Mouse (Mus musculus): ENCODE measurements at regions not wholly inside any gene's neighbourhood (a gene's known extent, or its start where the extent isn't known, plus 50 kb on each side); places are given as distances from the start of the nearest gene placed in this dataset.

DNA sequence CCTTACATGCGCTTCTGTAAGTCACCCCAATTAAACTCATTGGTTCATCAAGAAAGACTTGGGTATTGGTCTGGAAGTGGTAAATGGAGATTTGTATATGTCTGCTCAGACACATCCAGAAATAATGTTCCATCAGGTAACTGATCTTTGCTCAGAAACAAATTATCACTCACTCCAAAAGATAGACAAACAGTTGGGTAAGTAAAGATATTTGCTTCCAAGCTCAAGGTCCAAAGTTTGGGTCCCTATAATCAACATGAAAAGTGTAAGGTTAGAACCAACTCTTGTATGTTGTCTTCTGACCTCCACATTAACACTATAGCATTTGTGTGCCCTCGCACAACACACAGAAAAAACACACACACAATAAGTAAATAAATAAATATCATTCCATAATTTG is 232.0 kb downstream of the Rnf144a start:
- no peak overlapping the region for H3K4me3 ChIP-seq
- H3K27ac ChIP-seq, result no peak overlapping the region
- TF ChIP-seq CTCF (IDR thresholded peaks at IDR 0.05), result no peak
- intact Hi-C loops (cut with DNase I), result no loop called here
- DNase-seq, result no peak

DNA sequence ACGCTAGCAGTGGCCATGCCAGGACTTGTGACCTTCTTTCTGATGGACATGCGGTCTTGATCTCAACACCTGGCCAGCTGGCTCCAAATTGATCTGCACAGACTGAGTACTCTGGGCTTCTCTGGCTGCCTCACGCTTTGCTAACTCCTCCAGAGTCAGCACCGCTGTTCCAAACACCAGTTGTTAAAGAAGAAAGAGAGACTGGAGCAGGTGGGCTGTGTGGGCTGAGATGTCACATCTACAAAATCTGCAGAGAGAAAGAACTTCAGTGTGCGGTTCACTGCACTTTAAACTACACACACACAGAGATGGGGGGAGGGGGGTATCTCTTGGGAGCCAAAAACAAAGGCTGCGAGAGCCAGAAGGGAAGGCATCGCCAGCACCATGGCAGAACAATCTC is 234.2 kb downstream of the Rnf144a start:
- no peak overlapping the region for H3K4me3 ChIP-seq
- H3K27ac ChIP-seq, result no peak overlapping the region
- intact Hi-C loops (cut with DNase I), result no loop called here
- DNase-seq, result no peak
- TF ChIP-seq CTCF (IDR thresholded peaks at IDR 0.05), result no peak

DNA sequence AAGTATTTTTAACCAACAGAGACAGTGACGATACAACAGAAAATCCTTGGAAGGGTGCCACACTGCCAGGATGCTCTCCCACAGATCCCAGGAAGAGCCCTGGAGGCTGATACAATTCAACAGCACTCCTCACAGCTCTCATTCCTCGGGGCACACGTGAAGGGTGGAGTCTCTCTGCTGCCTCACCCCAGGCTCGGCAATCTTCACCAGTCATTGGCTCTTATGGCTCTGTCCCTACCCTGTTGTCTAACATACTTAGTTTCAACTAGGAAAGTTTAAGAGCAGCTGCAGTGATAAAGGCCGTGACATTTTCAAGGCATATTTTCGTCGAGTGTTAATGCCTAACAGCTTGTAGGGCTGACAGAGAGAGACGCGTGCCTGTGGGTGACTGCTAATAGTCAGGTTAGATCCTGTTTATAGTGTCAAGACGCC is 238.8 kb downstream of the Rnf144a start:
- DNase-seq, result no peak
- no peak for TF ChIP-seq CTCF (IDR thresholded peaks at IDR 0.05)
- H3K4me3 ChIP-seq, result no peak overlapping the region
- no peak overlapping the region for H3K27ac ChIP-seq
- intact Hi-C loops (cut with DNase I), result no loop called here

DNA sequence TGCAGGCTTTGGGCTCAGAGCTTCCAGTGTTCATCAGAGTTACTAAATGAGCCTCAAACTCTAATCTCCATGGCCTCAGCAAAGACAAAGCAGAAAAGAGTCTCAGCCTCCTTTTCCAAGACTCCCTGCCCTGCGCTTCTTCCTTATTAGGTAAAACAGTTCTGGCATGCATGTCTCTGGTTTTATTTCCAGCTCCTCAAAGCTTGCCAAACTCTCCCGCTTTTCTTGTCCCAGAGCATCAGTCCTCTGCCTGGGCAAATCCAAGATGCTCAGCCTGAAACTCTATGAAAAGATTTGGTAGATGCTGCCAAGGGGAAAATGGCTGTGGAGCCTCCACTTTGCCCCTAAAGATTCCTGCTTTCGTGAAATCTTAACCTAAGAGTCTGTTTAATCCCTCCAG is 251.6 kb downstream of the Rnf144a start:
- no peak for TF ChIP-seq CTCF (IDR thresholded peaks at IDR 0.05)
- intact Hi-C loops (cut with DNase I), result no loop called here
- Histone ChIP-seq H3K27ac (no peak overlapping the region), H3K4me3 (no peak overlapping the region)
- no peak for DNase-seq

DNA sequence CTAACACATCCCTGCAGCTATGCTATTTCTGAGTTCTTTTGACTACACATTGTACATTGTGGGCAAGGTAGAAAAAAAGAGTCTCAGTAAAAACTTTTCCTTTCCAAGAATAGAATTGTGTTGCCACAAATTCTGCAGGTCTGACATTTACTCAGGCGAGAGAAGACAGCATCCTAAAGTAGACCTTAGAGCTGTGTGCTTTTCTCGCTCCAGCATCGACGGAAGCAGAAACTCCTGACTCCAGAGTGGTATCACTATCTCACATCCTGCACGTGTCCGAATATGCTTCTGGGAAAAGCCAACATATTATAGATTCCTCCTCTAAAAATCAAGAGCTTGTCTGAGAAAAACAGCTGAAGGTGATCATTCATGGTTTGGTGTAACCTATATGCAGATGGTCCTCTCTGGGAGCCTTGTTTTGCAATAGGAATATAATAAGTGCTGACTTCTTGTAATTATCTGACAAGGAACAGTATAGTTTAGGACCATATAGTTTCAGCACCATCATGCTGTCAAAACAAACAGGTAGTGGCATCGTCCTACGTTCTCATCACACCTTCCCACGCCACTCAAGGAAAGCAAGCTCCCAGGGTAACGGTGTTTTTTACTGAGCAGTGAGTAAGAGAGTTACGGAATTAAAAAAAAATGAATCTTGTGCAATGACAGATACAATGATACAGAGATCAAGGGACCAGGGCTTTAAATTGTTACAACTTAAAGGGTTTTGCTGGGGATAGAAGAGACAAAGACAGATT is 254.0 kb downstream of the Rnf144a start:
- TF ChIP-seq CTCF (IDR thresholded peaks at IDR 0.05), result no peak
- DNase-seq, result no peak
- intact Hi-C loops (cut with DNase I), result no loop called here
- no peak overlapping the region for H3K27ac ChIP-seq
- H3K4me3 ChIP-seq, result no peak overlapping the region

DNA sequence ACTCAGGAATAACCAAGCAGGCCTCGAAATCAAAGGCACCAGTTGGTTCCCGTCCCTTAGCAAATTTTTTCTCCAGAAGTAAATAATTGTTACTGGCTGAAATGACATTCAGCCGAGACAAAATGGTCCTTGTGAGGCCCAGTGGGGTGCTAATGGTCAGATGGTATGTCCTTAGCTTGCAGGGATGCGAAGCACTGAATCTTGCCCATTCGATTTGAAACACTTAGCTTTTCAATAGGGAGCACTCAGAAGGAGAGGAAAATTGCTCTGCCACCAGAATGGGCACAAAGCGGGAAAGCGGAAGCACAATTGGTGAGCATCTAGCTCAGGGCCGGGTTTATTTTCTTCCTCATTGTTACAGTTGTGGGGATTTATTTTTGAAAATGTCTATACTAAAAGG is 262.1 kb downstream of the Rnf144a start:
- no peak for DNase-seq
- no peak for TF ChIP-seq CTCF (IDR thresholded peaks at IDR 0.05)
- Histone ChIP-seq H3K27ac (no peak overlapping the region), H3K4me3 (no peak overlapping the region)
- intact Hi-C loops (cut with DNase I), result no loop called here

DNA sequence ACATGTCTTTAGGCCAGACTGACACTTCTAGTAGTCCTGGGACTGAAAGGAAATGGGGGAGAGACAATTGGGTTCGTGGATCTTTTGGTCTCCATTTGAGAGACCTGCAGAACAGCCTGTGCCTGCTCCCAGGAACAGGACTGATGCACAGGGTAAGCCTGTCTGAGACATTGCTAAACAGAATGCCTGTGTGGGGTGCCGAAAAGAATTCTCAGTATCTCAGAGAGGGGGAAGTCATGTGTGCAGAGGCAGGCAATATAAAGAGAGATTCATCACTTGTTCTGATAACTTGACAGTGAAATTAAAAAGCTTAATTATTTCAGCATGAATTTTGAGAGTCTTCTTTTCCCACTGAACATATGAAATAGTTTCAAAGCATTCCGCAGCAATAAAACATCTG is 268.7 kb downstream of the Rnf144a start:
- intact Hi-C loops (cut with DNase I), result no loop called here
- no peak for DNase-seq
- H3K4me3 ChIP-seq, result no peak overlapping the region
- no peak overlapping the region for H3K27ac ChIP-seq
- no peak for TF ChIP-seq CTCF (IDR thresholded peaks at IDR 0.05)

DNA sequence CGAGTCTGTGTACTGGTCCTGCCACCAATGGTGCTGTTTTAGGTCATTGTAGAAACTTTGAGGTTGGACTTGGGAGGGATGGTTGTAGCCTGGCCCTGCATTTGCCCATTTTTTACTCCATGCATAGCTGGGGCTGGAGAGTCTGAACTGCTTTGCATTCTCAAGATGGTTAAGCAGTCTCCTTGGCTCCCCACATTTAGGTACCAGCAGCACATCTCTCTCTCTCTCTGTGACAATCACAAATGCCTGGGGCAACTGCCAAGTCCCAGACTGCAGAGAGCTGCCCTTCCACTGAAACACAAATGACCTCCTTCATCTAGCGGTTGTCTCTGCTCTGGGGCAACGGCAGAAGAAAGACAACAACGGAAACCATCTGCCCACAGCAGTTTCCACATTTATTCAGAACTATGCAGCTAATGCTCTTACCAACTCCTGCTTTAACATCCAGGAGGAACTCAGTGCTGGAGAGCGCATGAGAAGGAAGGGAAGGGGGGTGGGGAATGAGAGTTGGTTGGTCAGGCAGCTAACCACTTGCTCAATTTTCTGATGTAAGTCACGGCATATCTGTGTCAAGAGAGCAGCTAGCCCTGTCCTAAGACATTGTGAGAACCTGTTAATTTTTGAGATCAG is 269.9 kb downstream of the Rnf144a start:
- no peak overlapping the region for H3K4me3 ChIP-seq
- intact Hi-C loops (cut with DNase I), result no loop called here
- no peak for DNase-seq
- TF ChIP-seq CTCF (IDR thresholded peaks at IDR 0.05), result no peak
- no peak overlapping the region for H3K27ac ChIP-seq

DNA sequence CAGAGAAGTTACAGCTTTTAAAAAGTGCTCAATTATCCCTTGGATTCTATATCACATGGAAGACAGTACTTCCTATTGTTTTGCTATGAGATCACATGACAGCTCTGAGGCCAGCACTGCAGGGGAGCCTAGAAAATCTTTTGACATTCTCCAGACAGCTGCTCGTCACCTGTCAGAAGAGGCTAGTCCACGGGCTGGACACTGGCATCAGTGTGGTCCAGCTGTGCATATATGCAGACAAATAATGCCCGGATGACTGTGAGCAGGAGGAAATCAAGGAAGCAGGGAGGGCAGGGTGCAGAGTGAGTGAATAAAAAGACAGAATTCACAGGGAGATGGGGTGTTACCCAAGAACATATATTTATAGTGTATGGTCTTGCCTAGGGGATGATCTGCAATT is 270.4 kb downstream of the Rnf144a start:
- no peak for TF ChIP-seq CTCF (IDR thresholded peaks at IDR 0.05)
- no peak for DNase-seq
- intact Hi-C loops (cut with DNase I), result no loop called here
- Histone ChIP-seq H3K27ac (no peak overlapping the region), H3K4me3 (no peak overlapping the region)

DNA sequence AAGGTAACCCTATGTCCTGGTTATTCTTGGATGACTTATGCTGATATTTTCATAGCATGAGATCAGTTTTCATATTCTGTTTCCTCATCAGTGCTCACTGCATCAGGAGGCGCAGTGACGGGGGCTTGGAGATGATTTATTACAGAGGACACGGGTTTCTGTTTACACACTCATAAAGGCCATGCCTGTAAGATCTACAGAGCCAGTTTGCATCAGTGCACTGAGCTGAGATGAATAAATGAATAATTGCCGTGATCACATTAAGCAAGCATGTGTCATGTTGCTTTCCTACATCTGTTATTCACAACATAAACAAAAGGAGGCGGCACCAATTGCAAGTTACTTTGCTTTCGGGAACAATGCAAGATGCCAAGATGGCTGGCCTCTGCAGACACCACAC is 271.6 kb downstream of the Rnf144a start:
- H3K27ac ChIP-seq, result no peak overlapping the region
- peak; percentile 15 for DNase-seq
- TF ChIP-seq CTCF (IDR thresholded peaks at IDR 0.05), result no peak
- intact Hi-C loops (cut with DNase I), result no loop called here
- no peak overlapping the region for H3K4me3 ChIP-seq

DNA sequence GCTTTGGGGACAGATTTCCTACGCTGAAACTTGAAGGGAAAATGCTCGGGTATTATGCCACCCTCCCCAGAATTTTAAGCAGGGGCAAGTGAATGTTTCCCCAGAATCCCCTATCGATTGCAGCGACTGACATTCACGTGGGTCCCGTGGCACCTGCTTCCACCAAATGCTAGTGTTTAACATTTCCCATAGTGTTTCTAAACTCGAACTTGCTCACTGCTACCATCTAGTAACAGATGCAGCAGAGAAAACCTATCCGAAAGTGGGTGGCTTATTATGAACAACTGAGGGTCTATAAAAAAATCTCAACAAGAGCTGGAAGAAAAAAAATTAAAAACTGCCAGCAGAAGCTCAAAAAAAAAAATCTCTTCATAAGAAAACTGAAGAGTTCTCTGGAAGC is 284.2 kb downstream of the Rnf144a start:
- Histone ChIP-seq H3K4me3 (no peak overlapping the region), H3K27ac (no peak overlapping the region)
- TF ChIP-seq CTCF (IDR thresholded peaks at IDR 0.05), result no peak
- intact Hi-C loops (cut with DNase I), result no loop called here
- DNase-seq, result no peak

DNA sequence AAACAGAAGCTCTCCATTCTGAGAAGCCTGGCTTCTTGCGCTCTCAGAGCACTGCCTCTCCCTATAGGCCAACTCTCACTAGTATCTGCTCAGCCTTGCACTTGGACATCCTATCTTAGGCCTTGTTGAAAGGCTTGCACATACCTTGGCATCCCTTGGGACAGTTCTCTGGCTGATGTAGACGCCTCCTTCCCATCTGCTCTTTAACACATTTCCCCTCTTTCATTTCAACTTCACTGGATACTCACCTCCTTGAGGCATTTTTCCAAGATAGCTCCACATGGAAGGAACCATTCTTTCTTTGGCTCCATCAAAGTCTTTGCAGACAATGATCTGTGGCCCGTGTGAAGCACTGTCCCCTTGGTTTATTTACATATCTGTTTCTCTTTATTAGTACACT is 285.0 kb downstream of the Rnf144a start:
- Histone ChIP-seq H3K27ac (no peak overlapping the region), H3K4me3 (no peak overlapping the region)
- no peak for DNase-seq
- intact Hi-C loops (cut with DNase I), result no loop called here
- no peak for TF ChIP-seq CTCF (IDR thresholded peaks at IDR 0.05)

DNA sequence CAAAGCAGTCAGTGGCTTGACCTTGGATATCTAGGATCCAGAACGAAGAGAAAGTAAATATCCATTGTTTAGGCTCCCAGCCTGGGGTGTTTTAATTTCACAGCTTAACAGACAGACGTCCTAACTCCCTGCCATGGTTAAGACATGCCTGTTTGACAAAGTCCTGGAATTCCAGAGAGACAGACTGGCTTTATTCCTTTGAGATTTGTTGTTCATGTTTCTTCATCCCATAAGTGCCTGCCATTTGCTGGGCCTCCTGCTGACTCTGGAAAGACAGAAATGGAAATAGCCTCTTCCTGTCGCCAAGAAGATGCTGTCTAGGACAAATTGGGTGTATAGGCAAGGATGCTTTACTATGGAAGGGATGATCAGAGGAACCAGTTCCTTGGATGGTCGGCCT is 285.5 kb downstream of the Rnf144a start:
- DNase-seq, result no peak
- no peak for TF ChIP-seq CTCF (IDR thresholded peaks at IDR 0.05)
- Histone ChIP-seq H3K27ac (no peak overlapping the region), H3K4me3 (no peak overlapping the region)
- intact Hi-C loops (cut with DNase I), result no loop called here

DNA sequence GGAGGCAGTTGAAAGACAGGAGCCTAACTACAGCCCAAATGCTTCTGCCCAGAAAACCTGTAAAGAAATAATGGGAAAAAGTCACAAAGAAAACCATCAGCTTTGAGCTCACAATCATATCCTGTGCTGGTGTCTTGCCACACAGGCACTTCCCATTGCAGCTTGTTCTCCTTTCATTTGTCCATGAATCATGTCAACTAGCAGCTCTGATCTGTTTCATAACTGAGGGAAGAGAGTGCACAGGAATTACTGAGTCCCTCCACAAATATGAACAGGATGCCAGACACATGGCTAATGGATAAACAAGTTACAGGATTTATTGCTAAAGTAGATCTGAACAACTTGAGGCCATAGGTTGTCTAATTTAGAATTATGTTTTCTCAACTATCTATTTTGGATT is 286.2 kb downstream of the Rnf144a start:
- Histone ChIP-seq H3K27ac (no peak overlapping the region), H3K4me3 (no peak overlapping the region)
- TF ChIP-seq CTCF (IDR thresholded peaks at IDR 0.05), result no peak
- intact Hi-C loops (cut with DNase I), result no loop called here
- no peak for DNase-seq

Data from gastrocnemius, adult 2 months (tissue).